ENCODE assay signal across 8 mouse cellular contexts in the genomic region with DNA sequence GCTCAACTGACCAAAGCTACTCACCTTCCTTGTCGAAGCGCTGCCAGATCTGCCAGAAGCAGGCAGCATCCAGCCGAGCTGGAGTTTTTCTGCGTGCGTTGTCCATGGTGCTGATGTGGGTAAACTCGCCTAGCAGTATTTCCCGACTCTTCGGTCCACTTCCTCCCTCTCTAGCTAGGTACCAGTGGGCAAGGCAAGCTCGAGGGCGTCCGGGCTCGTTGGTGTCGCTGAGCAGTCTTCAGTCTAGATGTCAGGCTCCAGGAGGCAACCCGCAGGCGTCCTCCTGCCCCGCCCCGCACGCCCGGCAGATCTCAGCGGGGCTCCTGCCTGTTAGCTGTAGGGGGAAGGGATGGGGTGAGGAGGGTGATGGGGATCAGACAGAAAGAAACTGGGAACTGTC. TPM values are rescaled to one million over a fixed set of nuclear protein-coding genes. Genes with fewer than 3 reads are reported as not detected.
DNase-seq lines count a peak whose midpoint lies in the region; ATAC-seq and TF ChIP-seq lines count a peak whose summit lies in the region.

A gene (minus strand): TSS at position 287 of the 400 bp plus-strand sequence.

- H3K4me2 ChIP-seq in kidney, postnatal 0 days (ENCODE audit: low read length), result no peak within 1 kb of the TSS

- no peaks in the 10 kb centered on the region for H3K4me1 ChIP-seq in heart, embryonic 10.5 days
- no peaks in the 10 kb centered on the region; the same call in 1 of the 2 replicates for H3K4me1 ChIP-seq in kidney, postnatal 0 days (replicated peaks; ENCODE audit: insufficient read depth, low read length)

- no peak within 1 kb of the TSS for H3K27ac ChIP-seq in heart, embryonic 10.5 days
- H3K27ac ChIP-seq in kidney, postnatal 0 days, result no peak within 1 kb of the TSS

- no peaks in the 10 kb centered on the region for H3K9me3 ChIP-seq in heart, embryonic 10.5 days
- no peaks in the 10 kb centered on the region for H3K9me3 ChIP-seq in kidney, postnatal 0 days (replicated peaks; ENCODE audit: low read length)

- DNase-seq in right cerebral cortex, postnatal 14 days, result peak; percentile 32
- DNase-seq in right cerebral cortex, postnatal 36 days (ENCODE audit: low spot score in 2 of 2), result no peak
- DNase-seq in c-Kit-positive CD71-positive TER-119-negative erythroid progenitor cells, embryonic 14.5 days (ENCODE audit: low read depth), result peak; percentile 24
- DNase-seq in heart, embryonic 10.5 days (ENCODE audit: low spot score), result peak; percentile 90
- peak; percentile 90 for DNase-seq in kidney, postnatal 0 days (ENCODE audit: low spot score)
- peak; percentile 56 for DNase-seq in splenic B cell, adult 2 months (ENCODE audit: low read depth, low spot score)
- no peak for DNase-seq in cerebellum, adult 9-10 months

- ATAC-seq in kidney, postnatal 0 days (replicated peaks; ENCODE audit: low FRiP score, low read depth), result peak; percentile 54
- ATAC-seq in megakaryocyte-erythroid progenitor cell, adult 5-6 weeks (replicated peaks; ENCODE audit: low FRiP score, low TSS enrichment, poor library complexity, severe bottlenecking), result peak; percentile 75

- no peaks in the 10 kb centered on the region for H3K36me3 ChIP-seq in heart, embryonic 10.5 days
- no peaks in the 10 kb centered on the region for H3K36me3 ChIP-seq in kidney, postnatal 0 days (ENCODE audit: insufficient read depth, low read length)
- no peaks in the 10 kb centered on the region for H3K36me3 ChIP-seq in splenic B cell, adult 2 months (ENCODE audit: control insufficient read depth, insufficient read depth, low read length, poor library complexity, severe bottlenecking)

- H3K4me3 ChIP-seq in heart, embryonic 10.5 days, result no peak within 1 kb of the TSS
- no peak within 1 kb of the TSS for H3K4me3 ChIP-seq in kidney, postnatal 0 days (replicated peaks; ENCODE audit: low read depth, low read length)

- H3K27me3 ChIP-seq in heart, embryonic 10.5 days (ENCODE audit: insufficient read depth, poor library complexity, severe bottlenecking), result peaks cover 47% of the 10 kb centered on the region
- 0 out of 2 replicates have a peak, but pooled peaks cover 2% of the 10 kb centered on the region for H3K27me3 ChIP-seq in kidney, postnatal 0 days (ENCODE audit: insufficient read depth, low read length)
- H3K27me3 ChIP-seq in splenic B cell, adult 2 months (ENCODE audit: control insufficient read depth, insufficient read depth, low read length, poor library complexity, severe bottlenecking), result no peaks in the 10 kb centered on the region

- no peak within 1 kb of the TSS for H3K9ac ChIP-seq in kidney, postnatal 0 days (ENCODE audit: low read depth, low read length)

- TF ChIP-seq CTCF in kidney, postnatal 0 days (IDR thresholded peaks at IDR 0.05; ENCODE audit: low read depth), result peak; percentile 15; the same call in 1 of the 2 replicates

- under 1% methylated on average over 20 of the region's 20 CpGs for WGBS in heart, embryonic 10.5 days
- WGBS in kidney, postnatal 0 days, result 0% methylated on average over 20 of the region's 20 CpGs

RNA-seq across cellular contexts. Expression of the gene that starts here (rescaled TPM):
- 0.13 and 0.23 TPM in 2 replicates for polyA plus RNA-seq in heart, embryonic 10.5 days (2016; fragmentation: Nextera tagmentation; extraction: Ambion mirVana)
- polyA plus RNA-seq in kidney, postnatal 0 days (2015; fragmentation: Nextera tagmentation; extraction: Ambion mirVana), result 0.37 and 1.2 TPM in 2 replicates
- not detected in 2 replicates for total RNA-seq in megakaryocyte-erythroid progenitor cell, adult 5-6 weeks (2014; fragmentation: Nextera tagmentation)
- not detected in 2 replicates for total RNA-seq in megakaryocyte-erythroid progenitor cell, adult 5-6 weeks (2017)

Comparison
In these comparisons a context has a peak if more than half of its experiments do, and no peak if none do; other contexts are left out.
1. DNase-seq: peak in right cerebral cortex, postnatal 14 days (single experiment), c-Kit-positive CD71-positive TER-119-negative erythroid progenitor cells, embryonic 14.5 days (single experiment), kidney, postnatal 0 days (single experiment) and splenic B cell, adult 2 months (single experiment); none in right cerebral cortex, postnatal 36 days (0 of 2) and cerebellum, adult 9-10 months (single experiment).
2. Peak in DNase-seq in heart, embryonic 10.5 days; RNA of the gene not detected or under 1 TPM.
3. Peak in ATAC-seq in megakaryocyte-erythroid progenitor cell, adult 5-6 weeks; RNA of the gene not detected or under 1 TPM.